Mouse (Mus musculus) G1E-ER4 (cell line): ENCODE measurements around the gene Plpp3. TPM values are rescaled to one million over a fixed set of nuclear protein-coding genes. Genes with fewer than 3 reads are reported as not detected.

Source experiments
- GATA1 ChIP-seq: IDR thresholded peaks from one replicate; pipeline ENCODE4 v1.8.0; 2012; ENCODE audit warnings: low read length, inconsistent platforms
- polyA plus RNA-seq: library from polyadenylated mRNA; stranded (reverse); fragments of >175 nt; gene quantifications from 2 replicates; pipeline ENCODE4 v1.2.3, GENCODE M21; 2012

Plpp3 gene
- polyA plus RNA-seq, 1 experiment = not detected

- TF ChIP-seq GATA1 = no peak
These were observed 61.1 kb downstream of the Plpp3 start for GRCm38 (mm10) chr4:105218202-105218601.

DNA sequence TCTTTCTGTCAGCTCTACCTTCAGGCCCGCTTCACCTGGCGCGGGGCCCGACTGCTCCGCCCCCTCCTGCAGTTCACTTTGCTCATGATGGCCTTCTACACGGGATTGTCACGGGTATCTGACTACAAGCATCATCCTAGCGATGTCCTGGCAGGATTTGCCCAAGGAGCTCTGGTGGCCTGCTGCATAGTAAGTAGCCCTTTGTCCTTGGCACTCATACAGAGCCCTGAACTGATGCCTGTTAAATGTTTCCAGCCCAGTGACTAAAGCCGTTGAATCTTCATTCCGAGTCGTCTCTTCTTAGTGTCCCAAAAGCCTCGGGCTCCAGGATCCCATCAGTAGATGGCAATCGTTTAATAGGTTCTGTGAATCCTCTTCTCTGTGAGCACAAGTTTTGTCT is 62.2 kb downstream of the Plpp3 start:
- TF ChIP-seq GATA1 = no peak

DNA sequence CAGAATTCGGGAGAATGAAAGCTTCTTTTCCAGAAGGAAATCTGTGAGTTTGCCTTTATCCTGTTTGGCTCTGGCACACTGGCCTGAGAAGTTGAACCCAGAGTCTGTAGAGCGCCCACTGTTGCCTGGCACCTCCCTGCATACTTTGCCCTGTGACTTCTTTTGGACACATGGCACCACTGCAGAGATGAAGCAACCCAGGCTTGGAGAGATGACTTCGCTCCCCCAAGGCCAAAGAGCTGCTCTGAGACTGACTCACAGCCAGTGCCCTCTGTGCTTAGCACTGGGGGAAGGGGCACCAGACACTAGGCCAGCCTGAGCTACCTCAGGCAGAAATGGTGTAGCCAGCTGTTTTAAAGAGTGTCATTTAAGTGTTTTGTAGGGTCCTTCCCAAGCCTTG is 63.7 kb downstream of the Plpp3 start:
- TF ChIP-seq GATA1 = no peak

- no peak for TF ChIP-seq GATA1
These were observed 64.2 kb downstream of the Plpp3 start for GRCm38 (mm10) chr4:105221256-105221840.

DNA sequence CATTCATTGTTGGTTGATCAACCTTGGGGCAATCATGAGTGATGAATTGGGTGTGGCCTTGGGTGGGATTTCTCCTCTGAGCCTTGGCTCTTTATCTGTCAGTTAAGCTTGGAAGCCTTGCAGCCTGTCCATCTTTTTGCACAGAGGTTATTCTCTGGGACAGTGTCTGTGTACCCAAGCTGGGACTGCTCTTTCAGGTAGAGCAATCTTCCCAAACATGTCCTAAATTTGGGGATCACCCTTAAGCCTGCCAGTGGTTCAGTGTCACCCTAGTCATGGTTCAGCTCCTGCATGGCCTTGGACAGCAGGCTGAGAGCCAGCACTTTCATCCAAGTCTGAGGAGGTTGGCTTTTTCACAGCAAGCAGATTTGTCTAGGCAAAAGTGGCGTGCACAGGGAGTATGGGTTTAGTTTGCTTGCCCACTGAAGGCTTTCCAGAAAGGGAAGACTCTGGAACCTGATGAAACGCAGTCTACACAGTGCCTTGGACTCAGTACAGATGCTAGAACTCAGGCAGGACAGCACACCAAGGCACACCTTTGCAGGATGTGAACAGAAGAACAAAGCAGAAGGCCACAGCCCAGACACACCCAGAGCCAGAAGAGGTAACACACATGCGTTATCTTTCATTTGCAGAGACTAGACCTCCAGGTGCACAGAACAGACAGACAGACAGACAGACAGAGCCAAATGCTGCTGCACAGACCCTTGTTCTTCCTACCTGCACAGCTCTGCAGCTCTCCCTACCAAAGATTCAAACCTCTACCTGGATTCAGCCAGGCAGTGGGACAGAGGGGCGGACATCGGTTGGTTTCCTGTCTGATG is 66.2 kb downstream of the Plpp3 start:
- no peak for TF ChIP-seq GATA1

- no peak for TF ChIP-seq GATA1
These were observed 66.8 kb downstream of the Plpp3 start for GRCm38 (mm10) chr4:105223925-105224300.

DNA sequence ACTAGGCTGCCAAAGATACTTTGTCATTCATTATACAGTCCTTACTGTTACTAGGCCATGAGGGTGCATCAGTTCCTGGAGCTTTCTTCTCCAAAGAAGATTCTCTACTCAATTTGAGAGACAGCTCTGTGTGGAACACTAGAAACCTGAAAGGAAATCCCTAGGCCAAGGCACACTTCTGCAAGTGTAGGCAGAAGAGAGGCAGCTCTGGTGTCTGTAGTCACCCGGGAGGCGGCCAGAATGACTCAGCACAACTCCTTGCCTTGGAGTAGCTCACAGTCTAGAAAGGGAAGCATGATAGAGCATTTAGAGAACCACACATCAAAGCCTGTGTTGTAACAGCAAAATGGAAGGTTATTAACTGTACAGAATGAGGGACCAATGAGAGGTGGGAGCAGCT is 68.4 kb downstream of the Plpp3 start:
- no peak for TF ChIP-seq GATA1

DNA sequence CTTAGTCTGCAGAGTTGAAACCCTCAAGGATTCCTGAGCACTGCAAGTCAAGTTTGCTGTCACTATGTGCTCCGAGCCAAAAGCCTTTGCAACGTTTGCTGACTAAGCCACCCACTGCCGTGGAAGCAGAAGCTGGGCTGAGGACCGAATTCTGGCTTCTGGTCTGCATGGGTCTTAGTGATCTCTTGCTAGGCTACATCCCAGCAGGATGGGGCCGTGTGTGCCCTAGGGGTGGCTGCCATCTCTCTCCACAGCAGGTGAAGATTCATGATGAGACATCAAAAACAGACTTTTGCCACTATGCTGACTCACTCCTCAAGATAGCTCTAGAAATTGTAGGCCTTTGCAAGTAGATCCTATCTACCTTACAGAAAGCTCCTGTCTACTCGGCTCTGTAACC is 69.2 kb downstream of the Plpp3 start:
- TF ChIP-seq GATA1 = no peak

DNA sequence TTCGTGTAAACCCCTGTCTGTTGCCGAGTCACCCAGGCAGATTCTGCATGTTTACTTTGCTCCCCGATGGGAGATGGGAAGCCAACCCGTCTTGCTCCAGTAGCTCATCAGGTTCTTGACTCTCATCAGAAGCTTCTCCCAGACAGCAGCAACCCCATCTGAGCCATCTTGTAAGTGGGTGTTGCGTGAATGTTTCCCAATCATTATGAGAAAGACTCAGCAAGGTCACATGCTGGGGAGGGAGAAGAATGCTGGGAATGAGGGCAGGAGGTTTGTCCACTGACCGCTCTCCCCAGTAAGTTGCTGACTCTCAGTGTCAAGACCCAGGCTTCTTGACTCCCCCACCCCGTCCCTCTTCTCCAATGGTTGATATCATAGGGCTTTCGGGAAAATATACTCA is 73.0 kb downstream of the Plpp3 start:
- no peak for TF ChIP-seq GATA1

- TF ChIP-seq GATA1 = no peak
These were observed 83.1 kb downstream of the Plpp3 start for GRCm38 (mm10) chr4:105240233-105240632.

GRCm38 (mm10) chr4:105244931-105245330 is 87.8 kb downstream of the Plpp3 start:
- TF ChIP-seq GATA1 = no peak

DNA sequence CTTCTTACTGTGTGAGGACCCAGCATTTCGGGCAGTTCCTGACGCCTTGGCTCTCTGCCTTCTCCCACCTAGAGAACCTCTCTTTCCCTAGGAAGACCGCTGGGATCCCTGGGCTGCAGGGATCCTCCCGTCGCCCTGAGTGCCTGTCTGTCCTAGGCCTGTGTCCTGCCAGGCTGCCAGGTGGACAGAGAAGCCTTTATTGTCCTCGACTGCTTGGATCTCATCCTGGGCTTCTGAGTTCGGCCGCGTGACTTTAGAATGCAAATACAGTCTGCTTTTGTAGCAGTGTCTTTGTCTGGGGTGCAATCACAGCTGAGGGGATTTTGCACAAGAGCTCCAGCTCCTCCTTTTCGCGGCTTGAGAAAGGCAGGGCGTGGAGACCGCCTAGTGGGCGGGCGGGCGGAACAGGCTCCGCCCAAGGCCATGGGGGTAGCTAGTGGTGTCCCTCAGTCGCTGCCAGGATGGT is 88.4 kb downstream of the Plpp3 start:
- TF ChIP-seq GATA1 = no peak

GRCm38 (mm10) chr4:105246331-105246730 is 89.2 kb downstream of the Plpp3 start:
- no peak for TF ChIP-seq GATA1

GRCm38 (mm10) chr4:105248161-105248560 is 91.0 kb downstream of the Plpp3 start:
- TF ChIP-seq GATA1 = no peak

DNA sequence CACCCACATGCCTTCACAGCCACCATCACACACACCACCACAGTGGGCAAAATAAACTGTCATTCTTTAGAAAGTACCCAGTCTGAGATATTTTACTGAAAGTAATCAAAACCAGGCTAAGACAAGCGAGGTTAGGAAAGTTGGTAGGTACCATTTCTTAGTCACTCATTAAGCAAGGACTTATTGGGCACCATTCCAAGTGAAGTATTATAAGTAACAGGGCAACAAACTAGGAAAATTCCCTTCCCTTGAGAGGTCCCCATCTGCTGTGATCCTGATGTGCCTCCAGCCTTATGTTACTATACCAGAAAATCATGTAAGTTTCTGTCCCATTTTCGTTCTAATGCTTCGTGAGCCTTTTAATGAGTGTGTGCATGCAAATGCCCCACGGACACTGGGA is 92.1 kb downstream of the Plpp3 start:
- TF ChIP-seq GATA1 = no peak

DNA sequence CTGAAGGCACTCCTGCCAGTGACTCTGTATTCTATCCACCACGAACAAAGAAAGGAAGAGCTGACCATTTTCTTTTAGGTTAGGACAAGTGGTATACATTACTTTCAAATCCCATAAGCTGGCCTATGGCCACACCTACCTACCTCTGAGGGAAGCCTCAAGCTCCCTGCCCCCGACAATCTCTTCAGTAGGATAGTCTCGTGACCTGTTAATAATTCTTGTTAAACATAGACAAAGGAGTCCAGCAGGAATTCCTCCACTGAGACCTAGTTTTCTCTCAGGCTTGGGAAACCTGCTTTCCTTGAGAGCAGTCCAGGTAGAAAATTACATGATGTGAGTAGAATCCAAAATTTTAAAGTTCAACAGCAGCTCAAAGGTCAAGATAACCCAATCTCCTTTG is 93.8 kb downstream of the Plpp3 start:
- TF ChIP-seq GATA1 = no peak

DNA sequence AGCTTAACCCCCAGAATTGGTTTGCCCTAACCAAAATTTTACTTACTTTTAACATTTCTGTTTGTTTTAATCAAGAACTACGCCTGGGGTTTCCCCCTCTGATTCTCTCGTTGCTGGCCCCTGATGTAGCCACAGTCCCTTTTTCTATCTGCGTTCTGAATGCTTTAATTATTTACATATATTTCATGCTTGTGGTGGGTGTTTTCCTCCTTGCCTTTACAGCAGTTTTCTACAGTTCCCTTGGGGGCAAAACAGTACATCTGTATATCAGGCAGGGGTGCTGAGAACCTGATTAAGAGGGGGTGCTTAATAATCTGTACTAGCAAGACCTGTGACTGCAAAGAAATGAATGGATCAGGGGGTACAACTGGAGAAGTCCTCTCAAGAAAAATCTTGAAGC is 94.9 kb downstream of the Plpp3 start:
- TF ChIP-seq GATA1 = no peak
